In genomic region chr8:70598283-70598682, GRCm38 (mm10) we compare ENCODE assay signal across 9 mouse cellular contexts. TPM values are rescaled to one million over a fixed set of nuclear protein-coding genes. Genes with fewer than 3 reads are reported as not detected.
DNase-seq lines count a peak whose midpoint lies in the region; ATAC-seq lines count a peak whose summit lies in the region.
"Had no signal": no experiment of that assay in that cellular context is flagged by ENCODE, and none has a peak within 500 bp of the region (broad histone marks: within the 10 kb centered on the region; RNA-seq: fewer than 3 reads in every experiment).

No protein-coding gene starts in this region.

- peak overlapping the region; percentile 71 for H3K4me2 ChIP-seq in hindbrain, embryonic 14.5 days (replicated peaks)

- WGBS in hindbrain, embryonic 14.5 days, result 1% methylated on average over 29 of the region's 29 CpGs

- no peaks in the 10 kb centered on the region for H3K9me3 ChIP-seq in hindbrain, embryonic 14.5 days (ENCODE audit: control insufficient read depth, low read length)

- peaks cover 65% of the 10 kb centered on the region for H3K4me1 ChIP-seq in hindbrain, embryonic 14.5 days (replicated peaks; ENCODE audit: control insufficient read depth, insufficient read depth, low read length)

- DNase-seq in ES-CJ7 (ENCODE audit: low read depth, low spot score), result peak; percentile 85
- peak; percentile 89 for DNase-seq in cerebellum, adult 8-10 months
- DNase-seq in frontal cortex, adult 2 months (ENCODE audit: extremely low spot score in 1 of 2, low spot score in 1 of 2), result peak; percentile 82 to 88
- DNase-seq in hindbrain, embryonic 14.5 days (ENCODE audit: low spot score), result peak; percentile 74
- DNase-seq in layer of hippocampus, postnatal 36 days, result peak; percentile 81 to 82
- DNase-seq in lung, postnatal 14 days, result peak; percentile 85
- peak; percentile 88 to 89 for DNase-seq in right cerebral cortex, postnatal 10 days (ENCODE audit: low spot score in 2 of 2)
- DNase-seq in thymus, postnatal 0 days (ENCODE audit: low spot score), result no peak

- peak; percentile 18 for ATAC-seq in hindbrain, embryonic 14.5 days (ENCODE audit: low FRiP score)

- H3K36me3 ChIP-seq in hindbrain, embryonic 14.5 days (replicated peaks; ENCODE audit: control insufficient read depth, insufficient read depth), result peaks cover 25% of the 10 kb centered on the region

- 0 out of 2 replicates have a peak overlapping the region, but pooled peaks have one; percentile 9 for H3K27ac ChIP-seq in hindbrain, embryonic 14.5 days

- peak overlapping the region; percentile 38 for H3K4me3 ChIP-seq in hindbrain, embryonic 14.5 days (replicated peaks; ENCODE audit: low read length)

- peak overlapping the region; percentile 61 for H3K9ac ChIP-seq in hindbrain, embryonic 14.5 days

- H3K27me3 ChIP-seq in hindbrain, embryonic 14.5 days (ENCODE audit: control insufficient read depth, insufficient read depth, low read length), result no peaks in the 10 kb centered on the region; the same call in 1 of the 2 replicates

RNA-seq across cellular contexts. Expression of gene Isyna1, which starts 4.1 kb away (rescaled TPM):
- polyA plus RNA-seq in frontal cortex, adult 2 months (2012; rRNA removed), result 69.0 and 81.9 TPM in 2 replicates
- polyA plus RNA-seq in hindbrain, embryonic 14.5 days (2014; fragmentation: Nextera tagmentation; extraction: Ambion mirVana), result 86.8 and 96.6 TPM in 2 replicates
- 10 to 100 TPM; 42.9 to 54.3 TPM for total RNA-seq in layer of hippocampus, postnatal 36 days (2021)
- 78.9 and 88.4 TPM in 2 replicates for polyA plus RNA-seq in thymus, postnatal 0 days (2015; fragmentation: Nextera tagmentation; extraction: Ambion mirVana)

RNA-seq across cellular contexts. Expression of gene Ssbp4, which starts 10.4 kb away (rescaled TPM):
- 266 and 276 TPM in 2 replicates for polyA plus RNA-seq in frontal cortex, adult 2 months (2012; rRNA removed)
- 165 and 173 TPM in 2 replicates for polyA plus RNA-seq in hindbrain, embryonic 14.5 days (2014; fragmentation: Nextera tagmentation; extraction: Ambion mirVana)
- 100 to 1,000 TPM; 276 to 279 TPM for total RNA-seq in layer of hippocampus, postnatal 36 days (2021)
- 135 and 142 TPM in 2 replicates for polyA plus RNA-seq in thymus, postnatal 0 days (2015; fragmentation: Nextera tagmentation; extraction: Ambion mirVana)

RNA-seq across cellular contexts. Expression of gene Lrrc25, which starts 17.7 kb away (rescaled TPM):
- polyA plus RNA-seq in frontal cortex, adult 2 months (2012; rRNA removed), result 0.78 and 0.86 TPM in 2 replicates
- polyA plus RNA-seq in hindbrain, embryonic 14.5 days (2014; fragmentation: Nextera tagmentation; extraction: Ambion mirVana), result 0.98 and 1.6 TPM in 2 replicates
- 1 to 10 TPM in 1 of 2 experiments, under 1 TPM in 1; 0.33 to 1.0 TPM for total RNA-seq in layer of hippocampus, postnatal 36 days (2021)
- polyA plus RNA-seq in thymus, postnatal 0 days (2015; fragmentation: Nextera tagmentation; extraction: Ambion mirVana), result 4.7 and 5.8 TPM in 2 replicates

RNA-seq across cellular contexts. Expression of gene Gdf15, which starts 34.0 kb away (rescaled TPM):
- polyA plus RNA-seq in frontal cortex, adult 2 months (2012; rRNA removed), result 0.15 and 0.20 TPM in 2 replicates
- 0.14 and 0.28 TPM in 2 replicates for polyA plus RNA-seq in hindbrain, embryonic 14.5 days (2014; fragmentation: Nextera tagmentation; extraction: Ambion mirVana)
- not detected for total RNA-seq in layer of hippocampus, postnatal 36 days (2021)
- 1.2 and 1.4 TPM in 2 replicates for polyA plus RNA-seq in thymus, postnatal 0 days (2015; fragmentation: Nextera tagmentation; extraction: Ambion mirVana)
- total RNA-seq: left cerebral cortex, adult 8-10 months had no signal

RNA-seq across cellular contexts. Expression of gene Ell, which starts 59.0 kb away (rescaled TPM):
- 25.1 and 25.6 TPM in 2 replicates for polyA plus RNA-seq in frontal cortex, adult 2 months (2012; rRNA removed)
- polyA plus RNA-seq in hindbrain, embryonic 14.5 days (2014; fragmentation: Nextera tagmentation; extraction: Ambion mirVana), result 14.8 and 15.1 TPM in 2 replicates
- 10 to 100 TPM; 18.6 to 23.4 TPM for total RNA-seq in layer of hippocampus, postnatal 36 days (2021)
- 13.5 and 14.2 TPM in 2 replicates for polyA plus RNA-seq in thymus, postnatal 0 days (2015; fragmentation: Nextera tagmentation; extraction: Ambion mirVana)
